Mouse (Mus musculus) cerebellum, postnatal 36 days (tissue): ENCODE data around the gene Zcchc14.
"Not testable (repeated sequence)": the region's sequence is repeated elsewhere in the genome, so short reads cannot be mapped to it uniquely, and the experiment has no call there.

Experiments
- DNase-seq, 2 experiments: peaks; one replicate each; pipeline ENCODE4 v3.0.0; 2021 to 2022; ENCODE audit warnings: mixed read lengths in 2 of 2

The Zcchc14 gene

GRCm38 (mm10) chr8:121652774-121653323 lies at the start of gene Zcchc14:
TSS of gene Zcchc14 (minus strand) at chr8:121652901.
- peak; percentile 97 to 99 for DNase-seq

DNA sequence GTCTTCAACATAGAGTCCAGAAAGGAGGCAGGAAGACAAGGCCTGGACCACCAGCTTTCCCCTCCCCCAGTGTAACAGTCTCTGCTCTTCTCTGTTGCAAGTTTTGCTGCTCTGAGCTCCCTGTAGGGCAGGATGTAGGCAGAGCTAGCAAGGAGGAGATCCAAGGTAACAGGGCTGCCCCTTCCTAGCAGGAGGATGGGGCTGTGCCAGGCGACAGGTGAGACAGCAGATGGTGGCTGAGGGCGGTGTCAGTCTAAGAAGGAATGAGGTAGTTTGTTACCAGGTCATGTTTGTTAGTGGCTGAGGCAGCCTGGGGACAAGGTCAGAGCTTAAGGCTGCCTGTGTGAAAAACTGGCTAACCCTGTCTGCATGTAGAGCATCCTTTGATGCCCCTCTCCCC lies 47.2 kb upstream of the Zcchc14 start:
- peak; percentile 98 for DNase-seq

GRCm38 (mm10) chr8:121698615-121699101 lies 46.0 kb upstream of the Zcchc14 start:
- no peak for DNase-seq

DNA sequence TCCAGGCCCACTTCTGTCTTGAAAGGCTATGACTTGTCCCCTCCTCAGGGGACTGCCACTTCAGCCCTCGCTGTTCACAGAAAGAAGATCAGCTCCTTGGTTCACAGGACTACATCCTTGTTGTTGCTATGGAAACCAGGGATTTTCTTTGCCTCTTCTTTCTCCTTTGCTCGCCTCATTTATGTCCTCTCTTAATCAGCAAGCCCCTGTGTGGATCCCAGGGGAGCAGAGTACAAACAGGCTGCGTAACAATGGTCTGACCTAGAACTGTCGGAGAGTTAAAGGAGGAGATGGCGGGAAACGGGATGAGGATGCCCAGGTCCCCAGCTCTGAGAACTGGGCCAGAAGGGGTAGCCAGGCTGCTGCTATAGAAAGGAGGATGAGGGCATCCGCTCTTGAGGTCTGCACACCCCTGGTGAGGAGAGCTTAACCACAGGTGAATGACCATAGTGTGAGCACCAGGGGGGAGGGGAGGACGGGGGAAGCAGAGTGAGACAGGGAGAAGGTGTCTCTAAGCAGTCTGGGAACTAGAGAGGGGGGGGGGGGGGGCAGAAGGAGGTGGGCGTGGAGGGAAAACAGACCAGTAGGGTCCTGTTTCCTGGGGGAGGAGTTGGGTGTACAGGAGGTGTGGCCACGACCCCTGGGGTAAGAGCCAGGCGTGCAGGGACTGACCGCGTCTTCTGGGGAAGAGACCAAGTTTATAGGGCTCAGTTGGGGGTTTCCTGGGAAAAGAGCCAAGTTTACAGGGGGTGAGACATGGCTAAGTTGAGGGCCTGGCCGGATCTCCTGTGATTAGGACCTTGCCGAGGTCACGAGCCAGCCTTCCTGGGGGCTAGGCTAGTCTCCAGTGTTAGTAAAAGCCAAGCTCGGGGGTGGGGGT lies 45.3 kb upstream of the Zcchc14 start:
- DNase-seq, result peak; percentile 72 to 74

DNA sequence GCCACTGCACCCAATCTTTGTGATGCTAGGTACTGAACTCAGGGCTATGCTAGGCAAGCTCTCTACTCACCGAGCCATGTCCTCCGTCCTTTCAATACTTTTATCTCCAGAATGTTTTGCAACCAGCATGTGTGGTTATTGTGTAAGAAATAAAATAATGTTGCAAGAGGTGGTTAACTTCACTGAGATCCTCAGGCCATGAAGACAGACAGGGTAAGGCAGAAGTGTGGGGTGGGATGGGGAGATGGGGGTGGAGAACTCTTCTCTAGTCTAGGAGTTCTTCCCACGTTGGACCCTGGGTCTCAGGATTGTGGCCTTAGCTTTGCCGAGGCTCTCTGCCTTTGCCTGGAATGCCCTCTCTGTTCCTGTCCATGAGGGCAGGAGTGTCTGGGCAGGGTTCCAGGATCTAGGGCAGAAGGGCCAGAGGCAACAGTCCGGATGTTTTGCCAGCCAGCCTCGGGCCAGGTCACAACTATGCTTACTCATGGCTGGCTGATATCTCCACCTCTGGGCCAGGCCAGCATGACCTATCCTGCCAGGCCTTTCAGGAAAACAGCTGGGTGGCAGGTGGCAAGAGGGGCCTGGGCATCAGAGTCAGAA lies 43.0 kb upstream of the Zcchc14 start:
- DNase-seq, result peak in 1 of 2 experiments; percentile 42

DNA sequence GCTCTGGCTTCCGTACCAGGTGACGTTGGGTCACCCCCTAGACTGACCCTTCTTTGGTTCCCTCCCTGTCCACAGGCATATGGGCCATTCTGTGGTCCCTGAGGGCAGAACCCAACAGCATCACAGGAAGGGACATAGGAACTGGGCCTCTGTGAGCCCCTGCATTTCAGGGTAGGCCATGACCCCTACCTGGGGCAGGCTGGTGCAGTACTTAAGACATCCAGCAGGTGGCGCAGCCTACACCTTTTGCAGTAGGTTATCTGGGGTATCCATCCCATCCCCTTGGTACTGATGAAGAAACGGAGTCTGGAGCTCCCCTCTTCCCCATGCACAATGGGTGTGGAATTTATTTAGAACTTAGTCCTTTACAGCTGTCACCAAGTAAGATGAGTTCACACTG lies 41.8 kb upstream of the Zcchc14 start:
- DNase-seq, result peak; percentile 83

GRCm38 (mm10) chr8:121688496-121688895 lies 35.8 kb upstream of the Zcchc14 start:
- no peak for DNase-seq

DNA sequence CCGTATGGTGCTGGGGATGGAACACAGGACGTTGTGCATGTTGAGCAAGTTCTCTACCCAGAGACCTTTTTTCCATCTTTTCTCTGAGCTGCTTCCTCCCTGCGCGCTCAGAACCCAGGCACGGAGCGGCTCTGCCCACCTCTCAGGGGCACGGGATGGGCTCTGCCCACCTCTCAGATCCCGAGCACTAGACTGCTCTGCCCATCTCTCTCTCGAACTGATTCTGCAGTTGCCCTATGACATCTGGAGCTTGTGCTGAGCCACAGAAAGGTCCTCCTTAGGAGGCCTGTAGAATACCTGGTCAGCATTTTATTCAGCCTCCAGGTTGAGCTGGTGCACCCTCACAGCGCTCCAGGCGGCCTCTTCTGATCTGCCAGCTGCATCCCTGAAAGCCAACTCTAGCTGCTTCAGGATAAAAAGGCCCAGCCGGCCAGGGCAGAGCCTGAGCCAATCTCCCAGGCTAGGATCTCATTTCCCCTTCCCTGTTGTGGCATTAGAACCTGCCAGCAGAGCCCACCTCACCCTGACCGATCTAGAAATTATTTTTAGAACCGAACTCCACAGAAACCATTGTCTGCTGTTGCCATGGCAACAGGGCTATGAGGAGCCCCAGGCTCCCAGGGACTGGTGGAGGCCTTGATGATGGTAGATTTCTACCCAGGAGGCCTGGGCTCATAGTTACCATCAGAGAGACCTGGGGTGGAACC lies 34.9 kb upstream of the Zcchc14 start:
- DNase-seq, result no peak

DNA sequence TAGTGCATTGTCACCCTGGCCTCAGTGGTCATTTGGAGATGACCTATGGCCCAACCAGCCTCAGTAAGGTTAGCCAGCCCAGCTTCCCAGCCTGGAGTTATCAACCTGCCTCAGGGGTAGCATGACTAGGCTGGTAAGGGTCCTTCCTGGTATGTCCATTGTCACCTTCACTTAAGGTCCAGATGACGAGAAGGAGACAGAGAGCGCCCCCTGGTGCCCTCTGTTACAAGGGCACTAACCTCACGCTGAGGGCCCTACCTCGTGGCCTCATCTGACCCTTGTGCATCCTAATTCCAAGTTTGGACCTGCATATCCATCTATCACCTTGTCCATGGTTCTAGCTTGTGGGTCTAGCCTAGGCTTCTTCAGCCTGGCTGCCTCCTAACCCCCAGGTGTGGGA lies 32.7 kb upstream of the Zcchc14 start:
- DNase-seq, result peak; percentile 77

DNA sequence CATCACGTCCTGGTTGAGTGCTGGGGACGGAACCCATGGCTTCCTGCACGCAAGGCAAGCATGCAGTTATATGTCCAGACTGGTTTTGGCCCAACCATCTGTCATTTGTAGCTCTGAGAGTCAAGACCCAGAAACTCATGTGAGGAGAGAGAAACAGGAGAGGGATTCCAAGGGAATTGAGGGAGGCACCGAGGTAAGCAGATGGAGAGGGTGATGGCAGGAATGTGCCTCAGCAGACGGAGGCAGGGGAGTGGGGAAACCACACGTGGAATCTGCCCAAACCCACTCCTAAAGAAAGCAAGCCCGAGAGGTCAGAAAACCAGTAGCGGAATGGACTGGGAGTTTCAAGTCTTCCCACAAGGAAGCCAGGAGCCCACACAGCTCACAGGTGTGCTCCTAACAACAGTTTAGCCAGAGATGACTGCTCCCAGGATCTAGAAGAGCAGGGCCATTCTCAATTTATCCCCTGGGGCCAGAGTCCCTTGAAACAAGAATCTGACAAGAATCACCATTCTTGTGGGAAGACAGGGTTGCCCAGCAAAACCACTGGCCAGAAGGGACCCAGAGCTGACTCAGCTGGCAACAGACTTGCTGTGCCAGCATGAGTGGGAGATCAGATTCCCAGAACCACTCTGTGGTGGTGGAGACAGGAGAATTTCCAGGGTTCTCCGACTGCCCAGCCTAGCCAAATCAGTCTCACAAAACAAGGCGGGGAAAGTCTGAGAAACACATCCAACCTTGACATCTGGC lies 30.6 kb upstream of the Zcchc14 start:
- DNase-seq, result no peak

DNA sequence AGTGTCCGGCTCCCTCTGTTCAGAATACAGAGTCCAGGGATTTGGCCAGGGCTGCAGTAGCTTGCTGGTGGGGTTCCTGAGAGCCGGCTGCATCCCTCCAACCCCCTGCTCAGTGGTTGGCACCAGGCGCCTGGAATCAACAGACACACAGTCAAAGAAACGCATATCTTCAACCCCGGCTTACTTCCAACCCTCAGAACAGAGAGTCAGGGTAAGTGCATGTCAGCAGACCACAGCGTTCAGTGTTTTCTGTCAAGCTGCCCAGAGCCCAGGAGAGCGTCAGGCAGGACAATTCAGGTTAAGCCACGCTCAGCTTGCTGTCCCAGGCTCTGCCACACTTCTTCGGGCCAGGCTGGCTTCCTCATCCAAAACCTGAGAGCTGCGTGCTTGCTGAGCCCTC lies 28.8 kb upstream of the Zcchc14 start:
- DNase-seq, result peak; percentile 57 to 60

GRCm38 (mm10) chr8:121680896-121681295 lies 28.2 kb upstream of the Zcchc14 start:
- DNase-seq, result peak; percentile 59 to 62

GRCm38 (mm10) chr8:121678696-121679095 lies 26.0 kb upstream of the Zcchc14 start:
- no peak for DNase-seq

GRCm38 (mm10) chr8:121675701-121676100 lies 23.0 kb upstream of the Zcchc14 start:
- no peak for DNase-seq

DNA sequence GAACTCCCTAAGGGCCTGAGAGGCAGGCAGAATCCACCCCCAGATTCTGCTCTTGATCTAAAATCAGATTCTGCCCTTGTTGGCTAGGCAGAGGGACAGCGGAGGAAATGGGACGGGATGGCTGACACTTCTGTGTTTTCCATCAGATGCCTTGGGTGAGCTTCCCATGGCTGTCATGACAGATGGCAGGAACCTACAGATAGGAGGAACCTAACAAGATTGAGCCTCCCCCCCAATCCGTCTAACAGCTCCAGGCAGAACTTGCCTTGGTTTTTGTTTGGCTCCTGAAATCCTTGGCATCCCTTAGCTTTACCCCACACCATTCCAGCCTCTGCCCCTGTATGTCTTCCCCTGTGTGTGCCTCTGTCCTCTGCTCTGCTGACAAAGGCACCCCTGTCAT lies 22.5 kb upstream of the Zcchc14 start:
- DNase-seq, result no peak

DNA sequence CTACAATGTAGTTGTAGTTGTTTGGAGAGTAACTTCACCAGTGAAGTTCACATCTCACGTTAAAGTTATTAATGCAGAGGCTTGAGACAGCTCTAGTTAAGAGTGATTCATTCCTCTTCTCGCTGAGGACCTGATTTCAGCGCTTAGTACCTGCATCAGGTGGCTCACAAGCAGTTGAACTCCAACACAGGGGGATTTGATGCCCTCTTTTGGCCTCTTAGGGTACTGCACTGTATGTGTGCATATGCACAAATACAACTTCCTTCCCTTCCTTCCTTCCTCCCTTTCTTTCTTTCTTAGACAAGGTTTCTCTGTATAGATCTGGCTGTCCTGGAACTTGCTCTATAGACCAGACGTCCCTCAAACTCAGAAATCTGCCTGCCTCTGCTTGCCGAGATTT lies 21.8 kb upstream of the Zcchc14 start:
- DNase-seq, result no peak

DNA sequence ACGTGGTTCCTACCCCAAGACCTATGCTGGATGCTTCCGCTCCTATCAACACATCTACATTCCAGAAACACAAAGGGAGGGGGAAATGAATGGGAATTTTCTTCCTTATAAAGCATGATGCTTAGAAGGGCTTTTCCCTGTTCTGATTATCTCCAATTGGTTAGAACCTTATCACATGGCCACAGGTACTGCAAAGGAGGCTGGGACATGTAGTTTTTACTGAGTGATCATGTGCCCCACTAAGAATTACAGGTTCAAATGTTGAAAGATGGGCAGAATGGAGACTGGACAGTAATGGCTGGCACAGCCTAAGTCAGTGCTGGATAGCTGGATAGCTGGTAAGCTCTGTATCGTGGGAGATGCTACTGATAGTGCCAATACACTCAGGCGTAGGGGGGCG lies 21.2 kb upstream of the Zcchc14 start:
- DNase-seq, result no peak

DNA sequence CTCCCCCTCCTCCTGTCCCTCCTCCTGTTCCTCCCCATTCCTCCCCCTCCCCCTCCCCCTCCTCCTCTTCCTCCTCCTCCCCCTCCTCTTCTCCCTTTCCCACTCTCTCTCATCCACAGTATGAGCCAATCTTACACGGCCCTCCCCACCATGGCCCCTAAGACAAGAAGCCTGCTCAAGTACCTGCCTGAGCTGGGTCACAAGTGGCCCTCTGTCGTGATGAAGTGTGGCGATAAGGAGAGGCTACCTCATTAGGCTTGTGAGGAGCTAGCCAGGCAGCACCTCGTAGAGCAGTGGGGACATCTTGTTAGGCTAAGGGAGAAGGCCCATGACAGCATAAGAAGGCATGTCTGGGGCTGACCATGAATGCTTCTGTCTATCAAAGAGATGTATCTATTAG lies 20.5 kb upstream of the Zcchc14 start:
- no peak for DNase-seq

- no peak for DNase-seq
Measured at GRCm38 (mm10) chr8:121669208-121669607, 16.5 kb upstream of the Zcchc14 start.

- no peak for DNase-seq
Measured at GRCm38 (mm10) chr8:121668553-121668952, 15.9 kb upstream of the Zcchc14 start.

DNA sequence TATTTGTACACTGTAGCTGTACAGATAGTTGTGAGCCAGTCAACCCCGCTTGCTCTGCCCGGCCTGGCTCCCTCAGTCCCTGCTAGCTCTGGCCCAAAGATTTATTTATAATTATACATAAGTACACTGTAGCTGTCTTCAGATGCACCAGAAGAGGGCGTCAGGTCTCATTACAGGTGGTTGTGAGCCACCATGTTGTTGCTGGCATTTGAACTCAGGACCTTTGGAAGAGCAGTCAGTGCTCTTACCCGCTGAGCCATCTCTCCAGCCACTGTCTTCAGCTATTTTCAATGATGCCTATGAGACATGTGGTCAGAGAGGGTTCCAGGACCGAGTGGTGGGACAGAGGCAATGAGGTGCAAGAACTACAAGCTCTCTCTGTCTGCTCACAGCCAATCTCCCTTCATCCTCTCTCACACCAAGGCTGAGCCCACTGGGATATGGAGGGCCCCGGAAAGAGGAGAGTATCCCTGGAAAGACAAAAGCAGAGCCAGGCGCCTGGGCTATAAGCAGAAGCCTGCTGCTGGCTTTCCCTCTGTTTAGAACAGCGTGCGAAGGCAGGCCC lies 15.3 kb upstream of the Zcchc14 start:
- DNase-seq, result not testable (repeated sequence)

DNA sequence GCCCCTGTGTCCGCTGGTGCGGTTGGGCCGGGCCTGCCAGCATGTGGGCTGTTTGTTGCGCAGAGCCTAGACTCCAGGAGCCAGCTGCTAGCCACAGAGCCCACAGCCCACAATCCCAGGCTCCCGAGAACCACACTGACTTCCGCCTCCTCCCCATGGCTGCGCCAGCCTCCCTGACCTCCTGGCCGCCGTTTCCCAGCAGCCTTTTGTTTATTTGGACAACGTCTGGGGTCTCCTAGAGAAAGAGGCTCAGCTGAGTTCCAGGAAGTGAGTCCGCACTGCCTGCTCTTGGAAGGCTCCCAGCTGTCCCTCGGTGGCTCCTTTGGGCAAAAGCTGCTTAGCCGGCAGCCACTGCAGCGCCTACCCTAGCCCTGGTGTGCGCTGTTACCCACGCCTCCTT lies 12.6 kb upstream of the Zcchc14 start:
- no peak for DNase-seq
